17 mouse cellular contexts compared by ENCODE assay signal in genomic region chr3:144378524-144379225, GRCm38 (mm10).
DNase-seq lines count a peak whose midpoint lies in the region; ATAC-seq lines count a peak whose summit lies in the region.
"Had no signal": no experiment of that assay in that cellular context is flagged by ENCODE, and none has a peak within 500 bp of the region (broad histone marks: within the 10 kb centered on the region; RNA-seq: fewer than 3 reads in every experiment).

No protein-coding gene starts in this region.

- ATAC-seq in hindbrain, embryonic 12.5 days (ENCODE audit: low FRiP score) = peak; percentile 38; the same call in 1 of the 2 replicates
- ATAC-seq in midbrain, embryonic 12.5 days (ENCODE audit: low FRiP score, low read depth) = peak; percentile 16; the same call in 1 of the 2 replicates

- no peaks in the 10 kb centered on the region for H3K36me3 ChIP-seq in hindbrain, embryonic 12.5 days
- no peaks in the 10 kb centered on the region for H3K36me3 ChIP-seq in midbrain, embryonic 12.5 days
- H3K36me3 ChIP-seq: heart, embryonic 15.5 days; stomach, embryonic 15.5 days had no signal

- peak; percentile 86 for DNase-seq in retina, postnatal 1 day
- no peak for DNase-seq in retina, embryonic 14.5 days (ENCODE audit: low spot score)
- no peak for DNase-seq in spleen, postnatal 4 days (ENCODE audit: low spot score in 2 of 2)
- DNase-seq in liver = no peak
- DNase-seq in layer of hippocampus, postnatal 14 days (ENCODE audit: low spot score in 2 of 2) = no peak
- DNase-seq: cerebellum, postnatal 25 days; gastrocnemius, postnatal 14 days; kidney, adult 18-20 months; layer of hippocampus, adult 9-11 months; lung, postnatal 10 days; right cerebral cortex, postnatal 25 days; thymus, postnatal 25 days had no signal

- no peak overlapping the region for H3K4me3 ChIP-seq in hindbrain, embryonic 12.5 days
- H3K4me3 ChIP-seq in midbrain, embryonic 12.5 days = no peak overlapping the region
- H3K4me3 ChIP-seq: heart, embryonic 15.5 days; myocyte; stomach, embryonic 15.5 days had no signal

- no peak overlapping the region for H3K9ac ChIP-seq in hindbrain, embryonic 12.5 days
- no peak overlapping the region for H3K9ac ChIP-seq in midbrain, embryonic 12.5 days (replicated peaks)
- H3K9ac ChIP-seq: heart, embryonic 15.5 days; stomach, embryonic 15.5 days had no signal

- no peaks in the 10 kb centered on the region for H3K9me3 ChIP-seq in hindbrain, embryonic 12.5 days (replicated peaks)
- H3K9me3 ChIP-seq in midbrain, embryonic 12.5 days = no peaks in the 10 kb centered on the region
- H3K9me3 ChIP-seq: heart, embryonic 15.5 days; stomach, embryonic 15.5 days had no signal

- peaks cover 28% of the 10 kb centered on the region for H3K4me1 ChIP-seq in hindbrain, embryonic 12.5 days
- H3K4me1 ChIP-seq in midbrain, embryonic 12.5 days = peaks cover 33% of the 10 kb centered on the region
- H3K4me1 ChIP-seq: stomach, embryonic 15.5 days had no signal

- no peak overlapping the region for H3K4me2 ChIP-seq in hindbrain, embryonic 12.5 days (replicated peaks)
- H3K4me2 ChIP-seq in midbrain, embryonic 12.5 days (replicated peaks) = no peak overlapping the region
- H3K4me2 ChIP-seq: heart, embryonic 15.5 days; stomach, embryonic 15.5 days had no signal

- H3K27ac ChIP-seq in hindbrain, embryonic 12.5 days = 0 out of 2 replicates have a peak overlapping the region, but pooled peaks have one; percentile 48
- H3K27ac ChIP-seq in midbrain, embryonic 12.5 days (replicated peaks) = no peak overlapping the region; the same call in 1 of the 2 replicates
- H3K27ac ChIP-seq: heart, embryonic 15.5 days; stomach, embryonic 15.5 days had no signal

- H3K27me3 ChIP-seq in hindbrain, embryonic 12.5 days = peaks cover 9% of the 10 kb centered on the region; the same call in 1 of the 2 replicates
- H3K27me3 ChIP-seq in midbrain, embryonic 12.5 days = peaks cover 3% of the 10 kb centered on the region; the same call in 1 of the 2 replicates
- H3K27me3 ChIP-seq: heart, embryonic 15.5 days; stomach, embryonic 15.5 days had no signal

- WGBS in hindbrain, embryonic 12.5 days = 86% methylated on average over 8 of the region's 8 CpGs
- WGBS in midbrain, embryonic 12.5 days = 94% methylated on average over 8 of the region's 8 CpGs
